Mouse (Mus musculus): ENCODE measurements at regions not wholly inside any gene's neighbourhood (a gene's known extent, or its start where the extent isn't known, plus 50 kb on each side); places are given as distances from the start of the nearest gene placed in this dataset.

GRCm38 (mm10) chr6:108910330-108910729 lies 81.9 kb downstream of the Edem1 start:
- intact Hi-C loops (cut with DNase I) = no loop called here
- DNase-seq (ENCODE audit: low spot score in 2 of 2) = no peak

GRCm38 (mm10) chr6:108912539-108912938 lies 84.1 kb downstream of the Edem1 start:
- intact Hi-C loops (cut with DNase I) = no loop called here

GRCm38 (mm10) chr6:108919372-108919913 lies 91.0 kb downstream of the Edem1 start:
- no peak for DNase-seq (ENCODE audit: low spot score in 2 of 2)
- intact Hi-C loops (cut with DNase I) = no loop called here

More at GRCm38 (mm10) chr6:108912539-108912938, 84.1 kb downstream of the Edem1 start:
- no peak for DNase-seq (ENCODE audit: low spot score in 2 of 2)

GRCm38 (mm10) chr6:108921181-108921580 lies 92.7 kb downstream of the Edem1 start:
- DNase-seq (ENCODE audit: low spot score in 2 of 2) = no peak
- intact Hi-C loops (cut with DNase I) = no loop called here

- DNase-seq (ENCODE audit: low spot score in 2 of 2) = no peak
- intact Hi-C loops (cut with DNase I) = no loop called here
Observed at GRCm38 (mm10) chr6:108922564-108922963, 94.1 kb downstream of the Edem1 start.

- intact Hi-C loops (cut with DNase I) = loop anchor here (2.0 kb wide), 1 partner anchor 32 kb away; no protein-coding TSS in a partner anchor
Observed at GRCm38 (mm10) chr6:108928981-108929380, 100.5 kb downstream of the Edem1 start.

GRCm38 (mm10) chr6:108938646-108939045 lies 110.2 kb downstream of the Edem1 start:
- intact Hi-C loops (cut with DNase I) = no loop called here
- DNase-seq (ENCODE audit: low spot score in 2 of 2) = no peak

More at GRCm38 (mm10) chr6:108928981-108929380, 100.5 kb downstream of the Edem1 start:
- DNase-seq (ENCODE audit: low spot score in 2 of 2) = peak; percentile 20 to 88

GRCm38 (mm10) chr6:108942288-108942687 lies 113.8 kb downstream of the Edem1 start:
- intact Hi-C loops (cut with DNase I) = no loop called here
- peak in 1 of 2 experiments; percentile 24 for DNase-seq (ENCODE audit: low spot score in 2 of 2)

GRCm38 (mm10) chr6:108952389-108952788 lies 123.9 kb downstream of the Edem1 start:
- intact Hi-C loops (cut with DNase I) = no loop called here
- peak in 1 of 2 experiments; percentile 55 for DNase-seq (ENCODE audit: low spot score in 2 of 2)

- intact Hi-C loops (cut with DNase I) = loop anchor here (10.0 kb wide), 1 partner anchor 182 kb away; no protein-coding TSS in a partner anchor
- DNase-seq (ENCODE audit: low spot score in 2 of 2) = no peak
Observed at GRCm38 (mm10) chr6:108962810-108963209, 134.4 kb downstream of the Edem1 start.

- intact Hi-C loops (cut with DNase I) = loop anchor here (10.0 kb wide), 1 partner anchor 182 kb away; no protein-coding TSS in a partner anchor
- DNase-seq (ENCODE audit: low spot score in 2 of 2) = peak; percentile 78 to 87
Observed at GRCm38 (mm10) chr6:108963295-108963694, 134.9 kb downstream of the Edem1 start.

- no peak for DNase-seq (ENCODE audit: low spot score in 2 of 2)
- intact Hi-C loops (cut with DNase I) = loop anchor here (10.0 kb wide), 1 partner anchor 175 kb away; no protein-coding TSS in a partner anchor
Observed at GRCm38 (mm10) chr6:108969477-108970176, 141.2 kb downstream of the Edem1 start.

- DNase-seq (ENCODE audit: low spot score in 2 of 2) = no peak
- intact Hi-C loops (cut with DNase I) = no loop called here
Observed at GRCm38 (mm10) chr6:108971415-108972089, 143.1 kb downstream of the Edem1 start.

- no peak for DNase-seq (ENCODE audit: low spot score in 2 of 2)
- intact Hi-C loops (cut with DNase I) = no loop called here
Observed at GRCm38 (mm10) chr6:108973701-108974100, 145.3 kb downstream of the Edem1 start.

- intact Hi-C loops (cut with DNase I) = no loop called here
- DNase-seq (ENCODE audit: low spot score in 2 of 2) = no peak
Observed at GRCm38 (mm10) chr6:108989506-108989905, 161.1 kb downstream of the Edem1 start.

GRCm38 (mm10) chr6:108993743-108994142 lies 165.3 kb downstream of the Edem1 start:
- intact Hi-C loops (cut with DNase I) = no loop called here

GRCm38 (mm10) chr6:109004443-109004842 lies 176.0 kb downstream of the Edem1 start:
- intact Hi-C loops (cut with DNase I) = no loop called here

More at GRCm38 (mm10) chr6:108993743-108994142, 165.3 kb downstream of the Edem1 start:
- DNase-seq (ENCODE audit: low spot score in 2 of 2) = no peak

GRCm38 (mm10) chr6:109009364-109009763 lies 180.9 kb downstream of the Edem1 start:
- intact Hi-C loops (cut with DNase I) = no loop called here

More at GRCm38 (mm10) chr6:109004443-109004842, 176.0 kb downstream of the Edem1 start:
- DNase-seq (ENCODE audit: low spot score in 2 of 2) = no peak

GRCm38 (mm10) chr6:109009793-109010192 lies 181.4 kb downstream of the Edem1 start:
- intact Hi-C loops (cut with DNase I) = no loop called here
- DNase-seq (ENCODE audit: low spot score in 2 of 2) = no peak

More at GRCm38 (mm10) chr6:109009364-109009763, 180.9 kb downstream of the Edem1 start:
- DNase-seq (ENCODE audit: low spot score in 2 of 2) = no peak

- peak; percentile 23 to 73 for DNase-seq (ENCODE audit: low spot score in 2 of 2)
- intact Hi-C loops (cut with DNase I) = no loop called here
Observed at GRCm38 (mm10) chr6:109019731-109020130, 191.3 kb downstream of the Edem1 start.
